Mouse (Mus musculus) erythroblast, embryonic 14.5 days (primary cell): ENCODE results near the gene Axin2. TPM values are rescaled to one million over a fixed set of nuclear protein-coding genes. Genes with fewer than 3 reads are reported as not detected.

Experiments used
- H3K27me3 ChIP-seq: 2 replicates; pipeline ENCODE4 v1.6.1; 2012; ENCODE audit warnings: inconsistent platforms; ENCODE audit not compliant: control insufficient read depth
- H3K36me3 ChIP-seq: 2 replicates; pipeline ENCODE4 v1.6.1; 2012; ENCODE audit warnings: mild to moderate bottlenecking, inconsistent platforms; ENCODE audit not compliant: control insufficient read depth
- H3K4me1 ChIP-seq: 2 replicates; pipeline ENCODE4 v1.6.1; 2012; ENCODE audit warnings: inconsistent platforms; ENCODE audit not compliant: control insufficient read depth
- H3K4me3 ChIP-seq: replicated peaks from 2 replicates; pipeline ENCODE3; 2012; ENCODE audit warnings: moderate library complexity, mild to moderate bottlenecking, inconsistent platforms
- H3K9me3 ChIP-seq: 2 replicates; pipeline ENCODE4 v1.6.1; 2012; ENCODE audit warnings: low read length, inconsistent platforms, mixed read lengths; ENCODE audit not compliant: control insufficient read depth
- GATA1 ChIP-seq: IDR thresholded peaks from 2 replicates; pipeline ENCODE4 v1.6.1; 2012; ENCODE audit warnings: low read length, inconsistent platforms, mixed read lengths
- TAL1 ChIP-seq: IDR thresholded peaks from 3 replicates; pipeline ENCODE4 v1.6.1; 2012; ENCODE audit warnings: low read length, inconsistent platforms, mixed read lengths
- polyA plus RNA-seq: library from polyadenylated mRNA; stranded (reverse); fragments of >175 nt; gene quantifications from 2 replicates; pipeline ENCODE4 v1.2.3, GENCODE M21; 2012

Gene Axin2
- polyA plus RNA-seq, 1 experiment, result 0.03 TPM

DNA sequence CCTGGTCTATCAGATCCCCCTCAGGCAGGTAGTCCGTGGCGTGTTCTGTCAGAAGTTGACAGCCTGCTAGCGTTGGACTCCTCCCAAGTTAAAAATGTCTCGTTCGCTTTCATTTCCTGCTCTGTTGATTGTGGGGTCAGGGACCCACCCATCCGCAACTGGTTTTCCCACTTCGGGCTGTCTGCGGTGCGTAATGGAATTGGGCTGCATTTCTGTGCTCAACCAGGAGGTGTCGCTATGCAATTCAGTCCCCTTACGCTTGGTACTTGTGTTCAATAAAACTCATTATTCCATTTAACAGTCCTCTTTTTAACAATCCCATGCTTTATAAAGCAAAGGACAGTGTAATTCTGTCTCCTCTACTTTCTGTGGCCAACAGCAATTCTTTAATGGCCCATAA lies 31.0 kb upstream of the Axin2 start:
- no peaks in the 10 kb centered on the region for H3K9me3 ChIP-seq
- H3K4me3 ChIP-seq, result no peak overlapping the region
- no peak for TF ChIP-seq TAL1
- no peak for TF ChIP-seq GATA1

DNA sequence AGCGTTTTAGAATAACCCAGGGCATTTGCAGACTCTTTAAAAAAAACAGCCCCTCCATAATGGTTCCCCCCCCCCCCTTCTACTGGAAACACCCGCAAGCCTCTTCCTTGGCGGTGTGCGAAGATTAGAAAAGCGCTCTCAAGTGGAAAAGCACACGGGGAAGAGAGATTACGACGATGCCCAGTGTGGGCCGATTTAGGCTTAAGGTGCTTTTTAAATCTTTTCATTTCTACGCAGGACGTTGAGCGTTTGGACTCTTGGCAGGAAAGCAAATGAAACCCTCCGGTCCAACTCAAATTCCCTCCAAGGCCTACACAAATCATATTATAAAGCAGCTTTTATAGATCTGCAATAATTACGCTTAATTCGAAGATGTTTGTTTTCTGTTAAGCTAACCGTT lies 29.6 kb upstream of the Axin2 start:
- Histone ChIP-seq H3K36me3 (no peaks in the 10 kb centered on the region), H3K27me3 (peaks cover 24% of the 10 kb centered on the region), H3K4me3 (no peak overlapping the region), H3K9me3 (no peaks in the 10 kb centered on the region), H3K4me1 (no peaks in the 10 kb centered on the region)
- no peak for TF ChIP-seq TAL1
- no peak for TF ChIP-seq GATA1

More for the DNA sequence above, 31.0 kb upstream of the Axin2 start:
- peaks cover 24% of the 10 kb centered on the region for H3K27me3 ChIP-seq
- H3K36me3 ChIP-seq, result no peaks in the 10 kb centered on the region
- H3K4me1 ChIP-seq, result no peaks in the 10 kb centered on the region

DNA sequence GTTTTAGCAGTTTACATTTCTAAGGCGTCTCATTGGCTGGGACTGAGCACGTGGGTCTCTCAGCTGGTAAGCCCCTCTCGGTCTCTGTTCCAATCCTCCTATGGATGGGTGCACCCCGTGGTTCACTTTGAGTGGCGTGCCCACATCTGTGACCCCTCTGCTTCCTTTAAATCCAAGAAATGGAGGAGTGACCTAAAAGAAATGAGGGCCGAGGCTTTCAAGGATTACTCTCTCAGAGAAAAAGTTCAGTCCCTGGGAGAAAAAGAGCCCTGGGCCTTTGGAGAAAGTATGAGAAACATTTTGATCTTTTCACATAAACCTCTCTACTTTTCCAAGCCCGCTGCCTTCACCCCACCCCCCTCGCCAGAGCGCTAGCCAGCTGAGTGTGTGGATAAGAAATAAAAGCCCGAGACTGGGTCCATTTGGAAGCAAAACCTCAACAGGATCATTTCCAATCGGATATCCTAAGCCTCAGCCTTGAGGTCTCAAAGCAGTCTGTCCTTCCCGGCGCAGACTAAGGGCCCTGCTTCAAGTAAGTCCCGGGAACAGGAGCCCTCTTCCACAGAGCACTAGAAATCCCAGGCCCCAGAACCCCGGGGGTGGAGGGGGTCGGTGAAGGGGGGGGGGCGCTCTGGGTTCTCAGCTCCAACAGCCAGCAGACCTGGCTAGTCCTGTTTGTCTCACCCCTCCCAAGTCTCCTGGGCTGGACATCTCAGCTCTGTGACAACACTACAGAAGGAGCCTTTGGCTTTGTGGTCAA lies 28.9 kb upstream of the Axin2 start:
- no peak for TF ChIP-seq TAL1
- no peak for TF ChIP-seq GATA1
- H3K36me3 ChIP-seq, result no peaks in the 10 kb centered on the region
- H3K9me3 ChIP-seq, result no peaks in the 10 kb centered on the region
- no peaks in the 10 kb centered on the region for H3K4me1 ChIP-seq
- no peak overlapping the region for H3K4me3 ChIP-seq
- peaks cover 24% of the 10 kb centered on the region for H3K27me3 ChIP-seq

DNA sequence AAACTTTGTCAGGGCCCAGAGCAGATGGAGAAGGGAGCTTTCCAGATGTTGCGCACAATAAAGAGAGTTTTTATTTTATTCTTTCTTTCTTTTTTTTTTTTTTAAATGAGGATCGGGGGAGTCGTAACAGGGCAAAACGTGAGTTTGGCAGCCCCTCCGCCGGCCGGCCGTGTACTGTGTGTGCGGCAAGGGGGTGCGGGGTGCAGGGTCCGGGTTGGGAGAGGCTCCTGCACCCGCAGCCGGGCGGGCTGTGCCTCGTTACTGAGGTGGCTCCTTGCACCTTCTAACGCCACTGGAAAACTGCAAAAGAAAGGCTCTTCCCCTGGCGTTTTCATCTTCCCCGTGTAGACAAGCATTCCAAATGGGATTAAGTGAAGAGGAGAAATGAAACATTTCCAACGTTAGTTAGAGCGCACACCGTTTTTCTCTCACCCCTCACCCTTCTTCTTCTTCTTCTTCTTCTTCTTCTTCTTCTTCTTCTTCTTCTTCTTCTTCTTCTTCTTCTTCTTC lies 28.2 kb upstream of the Axin2 start:
- Histone ChIP-seq H3K4me1 (no peaks in the 10 kb centered on the region), H3K36me3 (no peaks in the 10 kb centered on the region), H3K9me3 (no peaks in the 10 kb centered on the region), H3K4me3 (no peak overlapping the region), H3K27me3 (peaks cover 24% of the 10 kb centered on the region)
- TF ChIP-seq TAL1 (no peak), GATA1 (no peak)

DNA sequence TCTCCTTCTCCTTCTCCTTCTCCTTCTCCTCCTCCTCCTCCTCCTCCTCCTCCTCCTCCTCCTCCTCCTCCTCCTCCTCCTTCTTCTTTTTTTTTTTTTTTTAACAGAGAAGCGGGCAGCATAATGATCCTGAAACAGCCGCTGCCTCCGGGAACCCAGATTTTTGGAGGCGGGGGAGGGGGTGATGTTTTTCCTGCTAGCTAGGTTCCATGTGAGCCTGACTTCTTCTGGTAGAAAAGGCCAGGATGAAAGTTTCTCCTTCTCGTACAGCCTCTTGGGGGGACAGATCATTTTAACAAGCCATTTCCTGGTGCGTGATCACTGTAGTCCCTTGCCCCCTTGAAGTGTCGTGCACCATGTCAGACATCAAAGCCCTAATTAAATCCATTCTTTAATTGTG lies 27.7 kb upstream of the Axin2 start:
- no peaks in the 10 kb centered on the region for H3K4me1 ChIP-seq
- H3K36me3 ChIP-seq, result no peaks in the 10 kb centered on the region
- H3K27me3 ChIP-seq, result peaks cover 24% of the 10 kb centered on the region
- no peaks in the 10 kb centered on the region for H3K9me3 ChIP-seq
- H3K4me3 ChIP-seq, result no peak overlapping the region
- TF ChIP-seq GATA1 (no peak), TAL1 (no peak)

DNA sequence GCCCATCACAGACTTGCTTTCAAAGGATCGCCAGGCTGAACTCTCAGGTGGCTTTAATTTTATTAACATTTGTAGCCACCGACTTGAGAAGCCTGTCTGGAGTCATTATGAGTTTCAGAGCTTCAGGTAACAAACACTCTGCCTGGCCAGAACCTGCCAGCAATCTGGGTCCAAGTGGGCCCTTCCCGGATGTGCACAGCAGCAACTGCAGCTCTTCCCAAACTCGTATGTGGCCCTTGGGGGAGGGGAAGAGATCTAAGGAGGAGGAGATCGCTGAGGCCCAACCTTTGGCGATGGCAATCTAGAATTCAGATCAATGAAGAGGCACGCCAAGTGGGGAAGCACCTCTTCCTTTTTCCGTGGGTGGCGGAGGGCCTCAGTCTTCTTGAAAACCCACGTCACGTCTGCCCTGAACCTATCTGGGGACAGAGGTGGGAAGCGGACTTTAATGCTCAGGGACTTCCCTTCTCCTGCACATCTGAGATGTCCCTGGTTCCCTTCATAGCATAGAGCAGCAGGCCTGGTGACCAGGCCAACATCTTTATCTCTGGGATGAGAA lies 26.8 kb upstream of the Axin2 start:
- no peaks in the 10 kb centered on the region for H3K9me3 ChIP-seq
- H3K27me3 ChIP-seq, result peaks cover 24% of the 10 kb centered on the region
- no peak overlapping the region for H3K4me3 ChIP-seq
- H3K36me3 ChIP-seq, result no peaks in the 10 kb centered on the region
- no peak for TF ChIP-seq TAL1
- no peak for TF ChIP-seq GATA1
- no peaks in the 10 kb centered on the region for H3K4me1 ChIP-seq

DNA sequence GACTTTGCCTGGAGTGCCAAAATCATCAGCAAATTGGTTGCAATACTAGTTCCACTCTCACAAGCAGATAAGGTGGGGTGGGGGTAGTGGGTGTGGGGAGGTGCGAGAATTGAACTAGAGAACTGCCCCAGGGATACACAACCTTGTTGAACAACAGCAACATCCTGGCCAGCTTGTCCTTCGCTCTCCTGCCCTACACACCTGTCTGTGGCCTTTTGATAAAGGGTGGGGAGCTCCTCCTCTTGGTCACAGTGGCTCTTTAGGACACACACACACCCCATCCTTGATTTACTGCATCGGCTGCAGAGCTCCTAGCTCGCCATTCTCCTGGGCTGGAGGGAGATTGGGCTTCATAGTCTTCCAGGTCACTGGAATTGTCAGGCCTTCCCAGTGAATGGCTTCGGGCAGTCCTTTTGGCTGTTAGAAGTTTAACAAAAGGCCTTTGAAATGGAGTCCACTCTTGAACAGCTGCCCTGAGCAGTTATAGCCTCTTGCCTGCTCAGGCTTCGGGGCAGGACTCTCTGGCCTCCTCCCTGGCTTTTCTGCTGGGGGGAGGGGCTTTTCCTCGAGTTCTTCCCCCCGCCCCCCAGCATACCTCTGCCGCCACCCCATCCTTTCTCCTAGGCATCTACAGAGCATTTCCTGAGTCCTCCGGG lies 26.2 kb upstream of the Axin2 start:
- no peaks in the 10 kb centered on the region for H3K36me3 ChIP-seq
- H3K4me3 ChIP-seq, result no peak overlapping the region
- no peaks in the 10 kb centered on the region for H3K9me3 ChIP-seq
- TF ChIP-seq TAL1 (no peak), GATA1 (no peak)
- H3K4me1 ChIP-seq, result no peaks in the 10 kb centered on the region
- peaks cover 24% of the 10 kb centered on the region for H3K27me3 ChIP-seq

DNA sequence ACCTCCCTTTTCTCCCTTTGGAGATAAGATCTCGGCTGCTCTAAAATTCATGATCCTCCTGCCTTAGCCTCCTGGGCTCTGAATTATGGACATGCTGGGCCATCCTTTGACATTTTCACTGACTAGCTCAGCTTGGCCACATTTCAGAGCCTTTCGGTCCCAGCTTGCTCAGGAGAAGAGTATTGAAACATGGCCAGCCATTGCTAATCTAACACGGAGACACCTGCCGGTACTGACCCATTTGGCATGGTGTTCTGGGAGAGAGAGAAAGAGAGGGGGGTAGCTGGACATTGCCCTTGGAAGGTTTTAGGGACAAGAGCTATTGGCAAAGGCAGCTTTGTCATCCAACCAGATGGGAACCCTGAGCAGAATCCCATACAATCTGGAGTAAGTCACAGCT lies 23.1 kb upstream of the Axin2 start:
- Histone ChIP-seq H3K9me3 (no peaks in the 10 kb centered on the region), H3K27me3 (peaks cover 12% of the 10 kb centered on the region), H3K36me3 (no peaks in the 10 kb centered on the region), H3K4me1 (no peaks in the 10 kb centered on the region), H3K4me3 (no peak overlapping the region)
- TF ChIP-seq TAL1 (no peak), GATA1 (no peak)

DNA sequence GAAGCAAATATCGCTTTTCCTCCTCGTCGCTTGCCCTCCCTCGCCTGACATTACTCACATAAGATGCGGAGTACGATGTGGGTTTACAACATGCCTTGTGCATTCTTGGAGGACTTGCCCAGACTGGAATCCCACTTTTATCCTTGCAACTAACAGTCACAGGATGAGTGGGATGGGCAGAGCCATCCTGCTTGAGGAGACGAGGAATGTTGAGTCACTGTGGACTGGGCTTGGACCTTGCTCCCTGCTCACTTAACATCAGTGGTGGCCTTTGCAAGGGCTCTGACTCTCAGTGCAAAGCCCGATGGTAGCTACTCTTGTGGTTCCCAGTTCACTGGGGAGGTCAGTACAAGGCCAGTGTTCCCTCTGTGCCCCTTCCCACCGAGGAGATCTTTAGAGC lies 22.1 kb upstream of the Axin2 start:
- no peaks in the 10 kb centered on the region for H3K36me3 ChIP-seq
- H3K4me1 ChIP-seq, result no peaks in the 10 kb centered on the region
- TF ChIP-seq TAL1 (no peak), GATA1 (no peak)
- no peak overlapping the region for H3K4me3 ChIP-seq
- H3K27me3 ChIP-seq, result peaks cover 5% of the 10 kb centered on the region
- H3K9me3 ChIP-seq, result no peaks in the 10 kb centered on the region
